Mouse (Mus musculus): Measurements from ENCODE around the gene Grin3a. TPM values are rescaled to one million over a fixed set of nuclear protein-coding genes. Genes with fewer than 3 reads are reported as not detected.
"Not testable (repeated sequence)": the region's sequence is repeated elsewhere in the genome, so short reads cannot be mapped to it uniquely, and the experiment has no call there.

The Grin3a gene
- polyA plus RNA-seq, 2 experiments, result 4.2 to 6.8 TPM

GRCm38 (mm10) chr4:49622272-49622671, 223.3 kb downstream of the Grin3a start:
- Histone ChIP-seq H3K4me3 (replicated peaks; ENCODE audit: low read length) (no peak overlapping the region), H3K4me1 (ENCODE audit: control insufficient read depth, insufficient read depth, low read length) (no peaks in the 10 kb centered on the region), H3K9me3 (ENCODE audit: control insufficient read depth, low read length) (no peaks in the 10 kb centered on the region), H3K27me3 (ENCODE audit: control insufficient read depth, insufficient read depth, low read length) (no peaks in the 10 kb centered on the region), H3K4me2 (replicated peaks; ENCODE audit: low read depth, low read length, severe bottlenecking) (no peak overlapping the region), H3K9ac (ENCODE audit: low read depth, low read length, severe bottlenecking) (no peak overlapping the region), H3K36me3 (ENCODE audit: control insufficient read depth, insufficient read depth, low read length) (no peaks in the 10 kb centered on the region), H3K27ac (replicated peaks; ENCODE audit: low read depth, low read length) (no peak overlapping the region)
- DNase-seq (ENCODE audit: low spot score) (no peak), ATAC-seq (ENCODE audit: low FRiP score, low read depth) (no peak)
- TF ChIP-seq POLR2A (IDR thresholded peaks at IDR 0.05; ENCODE audit: borderline replicate concordance, extremely low read depth, insufficient read depth, insufficient read length), result no peak
- 72% methylated on average over 2 of the region's 2 CpGs for WGBS

- not testable (repeated sequence) for H3K27me3 ChIP-seq (ENCODE audit: control insufficient read depth, insufficient read depth, low read length); H3K9ac ChIP-seq (ENCODE audit: low read depth, low read length, severe bottlenecking); ATAC-seq (ENCODE audit: low FRiP score, low read depth); H3K36me3 ChIP-seq (ENCODE audit: control insufficient read depth, insufficient read depth, low read length); H3K27ac ChIP-seq (replicated peaks; ENCODE audit: low read depth, low read length); H3K4me1 ChIP-seq (ENCODE audit: control insufficient read depth, insufficient read depth, low read length); H3K4me2 ChIP-seq (replicated peaks; ENCODE audit: low read depth, low read length, severe bottlenecking); H3K9me3 ChIP-seq (ENCODE audit: control insufficient read depth, low read length); DNase-seq (ENCODE audit: low spot score); H3K4me3 ChIP-seq (replicated peaks; ENCODE audit: low read length)
- 84% methylated on average over 7 of the region's 7 CpGs for WGBS
Measured at GRCm38 (mm10) chr4:49619861-49620260, 225.7 kb downstream of the Grin3a start.

- Histone ChIP-seq H3K27ac (replicated peaks; ENCODE audit: low read depth, low read length) (no peak overlapping the region), H3K4me2 (replicated peaks; ENCODE audit: low read depth, low read length, severe bottlenecking) (no peak overlapping the region), H3K36me3 (ENCODE audit: control insufficient read depth, insufficient read depth, low read length) (no peaks in the 10 kb centered on the region), H3K4me3 (replicated peaks; ENCODE audit: low read length) (no peak overlapping the region), H3K9ac (ENCODE audit: low read depth, low read length, severe bottlenecking) (no peak overlapping the region), H3K9me3 (ENCODE audit: control insufficient read depth, low read length) (no peaks in the 10 kb centered on the region), H3K27me3 (ENCODE audit: control insufficient read depth, insufficient read depth, low read length) (no peaks in the 10 kb centered on the region), H3K4me1 (ENCODE audit: control insufficient read depth, insufficient read depth, low read length) (no peaks in the 10 kb centered on the region)
- no peak for DNase-seq (ENCODE audit: low spot score)
- ATAC-seq (ENCODE audit: low FRiP score, low read depth), result no peak
- TF ChIP-seq POLR2A (IDR thresholded peaks at IDR 0.05; ENCODE audit: borderline replicate concordance, extremely low read depth, insufficient read depth, insufficient read length), result no peak
- WGBS, result 89% methylated on average over 10 of the region's 10 CpGs
Measured at GRCm38 (mm10) chr4:49616924-49617323, 228.6 kb downstream of the Grin3a start.

Other genes starting within 250 kb of the Grin3a start
- 28.4 and 35.7 TPM in 2 replicates for gene Tmem246, start 247.9 kb downstream of the Grin3a start, polyA plus RNA-seq (2012; rRNA removed)
- gene Tmem246, start 247.9 kb downstream of the Grin3a start, polyA plus RNA-seq (2014; fragmentation: Nextera tagmentation; extraction: Ambion mirVana), result 37.0 and 39.2 TPM in 2 replicates
- 45.7 and 54.3 TPM in 2 replicates for gene Rnf20, start 213.7 kb downstream of the Grin3a start, polyA plus RNA-seq (2012; rRNA removed)
- 54.5 and 59.4 TPM in 2 replicates for gene Rnf20, start 213.7 kb downstream of the Grin3a start, polyA plus RNA-seq (2014; fragmentation: Nextera tagmentation; extraction: Ambion mirVana)
- 0.15 and 0.19 TPM in 2 replicates for gene Ppp3r2, start 163.7 kb downstream of the Grin3a start, polyA plus RNA-seq (2012; rRNA removed)
- gene Ppp3r2, start 163.7 kb downstream of the Grin3a start, polyA plus RNA-seq (2014; fragmentation: Nextera tagmentation; extraction: Ambion mirVana), result 0.14 and 0.22 TPM in 2 replicates